Mouse (Mus musculus) myocyte (in vitro differentiated cells): ENCODE results near the gene Hivep2.

Experiments
- CEBPB ChIP-seq: IDR thresholded peaks from 2 replicates; pipeline ENCODE4 v1.6.1; 2011; ENCODE audit warnings: mild to moderate bottlenecking, moderate library complexity; ENCODE audit not compliant: poor library complexity, insufficient read depth, severe bottlenecking
- E2F4 ChIP-seq: IDR thresholded peaks from one replicate; pipeline ENCODE4 v1.6.1; 2011; ENCODE audit warnings: mild to moderate bottlenecking, control low read depth, moderate library complexity; ENCODE audit not compliant: insufficient read depth
- MAX ChIP-seq: IDR thresholded peaks from one replicate; pipeline ENCODE4 v1.6.1; 2011; ENCODE audit warnings: low read depth, mild to moderate bottlenecking, control low read depth
- POLR2A ChIP-seq: IDR thresholded peaks from one replicate; pipeline ENCODE4 v1.6.1; 2011; ENCODE audit warnings: low read depth, mild to moderate bottlenecking, control low read depth, moderate library complexity; ENCODE audit not compliant: insufficient read length
- POLR2AphosphoS2 ChIP-seq: IDR thresholded peaks from one replicate; pipeline ENCODE4 v1.6.1; 2011; ENCODE audit warnings: low read depth, control low read depth; ENCODE audit not compliant: insufficient read length
- SRF ChIP-seq: IDR thresholded peaks from one replicate; pipeline ENCODE4 v1.6.1; 2011; ENCODE audit warnings: low read depth; ENCODE audit not compliant: control insufficient read depth, insufficient read length
- TCF12 ChIP-seq: IDR thresholded peaks from one replicate; pipeline ENCODE4 v1.6.1; 2011; ENCODE audit warnings: mild to moderate bottlenecking, control low read depth; ENCODE audit not compliant: poor library complexity, insufficient read depth, severe bottlenecking
- USF1 ChIP-seq: IDR thresholded peaks from one replicate; pipeline ENCODE4 v1.6.1; 2011; ENCODE audit warnings: low read depth, mild to moderate bottlenecking, control low read depth, moderate library complexity

- TF ChIP-seq USF1: no peak
- no peak for TF ChIP-seq POLR2A
- TF ChIP-seq E2F4: no peak
- no peak for TF ChIP-seq CEBPB
- TF ChIP-seq POLR2AphosphoS2: no peak
- no peak for TF ChIP-seq SRF
- no peak for TF ChIP-seq TCF12
- no peak for TF ChIP-seq MAX
These were observed 130.2 kb downstream of the Hivep2 start for GRCm38 (mm10) chr10:14096045-14096444.
